Mouse (Mus musculus) MEL (cell line): Measurements from ENCODE around the gene Hoxc9. TPM values are rescaled to one million over a fixed set of nuclear protein-coding genes. Genes with fewer than 3 reads are reported as not detected.

Experiments used
- DNase-seq: peaks from one replicate; pipeline ENCODE4 v3.0.0; 2011; ENCODE audit warnings: low read depth, low spot score
- H3K27ac ChIP-seq: 2 replicates; pipeline ENCODE4 v1.5.1; 2012; ENCODE audit warnings: low read depth, mild to moderate bottlenecking, control low read depth, low read length, moderate library complexity; ENCODE audit not compliant: control insufficient read depth
- H3K27me3 ChIP-seq, 2 experiments: fragments of 150-350 bp in 1 of 2; sonication (generic) in 1 of 2; 2 replicates each; pipeline ENCODE4 v1.6.1; 2012; ENCODE audit warnings: low read length in 2 of 2, mild to moderate bottlenecking in 2 of 2, improper control_type of control experiment in 1 of 2, moderate library complexity in 1 of 2; ENCODE audit not compliant: insufficient read depth in 2 of 2, control insufficient read depth in 1 of 2
- H3K36me3 ChIP-seq, 2 experiments: 2 replicates each; pipeline ENCODE4 v1.6.1; 2012 to 2014; ENCODE audit warnings: low read length in 2 of 2, improper control_type of control experiment in 1 of 2, inconsistent platforms in 1 of 2, mild to moderate bottlenecking in 1 of 2; ENCODE audit not compliant: insufficient read depth in 2 of 2, control insufficient read depth in 1 of 2
- H3K4me1 ChIP-seq, 2 experiments: fragments of 150-350 bp in 1 of 2; sonication (generic) in 1 of 2; 2 replicates each; pipeline ENCODE4 v1.6.1; 2012; ENCODE audit warnings: low read length in 2 of 2, improper control_type of control experiment in 1 of 2, mild to moderate bottlenecking in 1 of 2; ENCODE audit not compliant: insufficient read depth in 2 of 2, control insufficient read depth in 1 of 2
- H3K4me3 ChIP-seq, 2 experiments: fragments of 150-350 bp in 1 of 2; sonication (generic) in 1 of 2; 2 replicates each; pipeline ENCODE4 v1.5.1; 2012; ENCODE audit warnings: low read depth in 2 of 2, low read length in 2 of 2, mild to moderate bottlenecking in 2 of 2, moderate library complexity in 2 of 2, control low read depth in 1 of 2, improper control_type of control experiment in 1 of 2; ENCODE audit not compliant: control insufficient read depth in 1 of 2, insufficient read depth in 1 of 2
- H3K79me2 ChIP-seq: 2 replicates; pipeline ENCODE4 v1.6.1; 2012; ENCODE audit warnings: mild to moderate bottlenecking, low read length, moderate library complexity; ENCODE audit not compliant: control insufficient read depth, poor library complexity, insufficient read depth
- H3K9ac ChIP-seq: 2 replicates; pipeline ENCODE4 v1.6.1; 2012; ENCODE audit warnings: low read depth, mild to moderate bottlenecking, control low read depth, low read length, moderate library complexity; ENCODE audit not compliant: control insufficient read depth, poor library complexity, severe bottlenecking
- H3K9me3 ChIP-seq: fragments of 150-350 bp; sonication (generic); replicated peaks from 2 replicates; pipeline ENCODE4 v1.6.1; 2012; ENCODE audit warnings: mild to moderate bottlenecking, low read length, improper control_type of control experiment, moderate library complexity; ENCODE audit not compliant: insufficient read depth
- CHD1 ChIP-seq: IDR thresholded peaks from 2 replicates; pipeline ENCODE4 v1.6.1; 2012; ENCODE audit warnings: low read depth, mild to moderate bottlenecking, inconsistent platforms, low read length, improper control_type of control experiment
- E2F4 ChIP-seq: IDR thresholded peaks from 2 replicates; pipeline ENCODE4 v1.6.1; 2011; ENCODE audit warnings: low read depth, low read length, improper control_type of control experiment, borderline replicate concordance
- EP300 ChIP-seq, 2 experiments: IDR thresholded peaks; 2 replicates each; pipeline ENCODE4 v1.6.1; 2011; ENCODE audit warnings: improper control_type of control experiment in 2 of 2, low read length in 2 of 2, low read depth in 1 of 2, mild to moderate bottlenecking in 1 of 2
- ETS1 ChIP-seq: IDR thresholded peaks from 2 replicates; pipeline ENCODE4 v1.6.1; 2012; ENCODE audit warnings: low read depth, mild to moderate bottlenecking, inconsistent platforms, low read length, improper control_type of control experiment, moderate library complexity
- GABPA ChIP-seq: IDR thresholded peaks from 2 replicates; pipeline ENCODE4 v1.6.1; 2012; ENCODE audit warnings: low read depth, mild to moderate bottlenecking, inconsistent platforms, low read length, improper control_type of control experiment, moderate library complexity
- GATA1 ChIP-seq: IDR thresholded peaks from 2 replicates; pipeline ENCODE4 v1.6.1; 2011; ENCODE audit warnings: low read depth, low read length, improper control_type of control experiment
- HCFC1 ChIP-seq: IDR thresholded peaks from 2 replicates; pipeline ENCODE4 v1.6.1; 2012; ENCODE audit warnings: low read depth, mild to moderate bottlenecking, inconsistent platforms, low read length, improper control_type of control experiment, moderate library complexity
- KAT2A ChIP-seq: conservative IDR thresholded peaks from 2 replicates; pipeline ENCODE4 v1.6.1; 2012; ENCODE audit warnings: low read depth, low read length, improper control_type of control experiment, inconsistent platforms
- MAFK ChIP-seq: IDR thresholded peaks from 2 replicates; pipeline ENCODE4 v1.6.1; 2011; ENCODE audit warnings: low read depth, mild to moderate bottlenecking, low read length, improper control_type of control experiment, borderline replicate concordance
- MAZ ChIP-seq: IDR thresholded peaks from 2 replicates; pipeline ENCODE4 v1.6.1; 2012; ENCODE audit warnings: low read depth, mild to moderate bottlenecking, inconsistent platforms, low read length, improper control_type of control experiment
- MEF2A ChIP-seq: IDR thresholded peaks from 2 replicates; pipeline ENCODE4 v1.6.1; 2014; ENCODE audit warnings: low read depth, mild to moderate bottlenecking, inconsistent platforms, low read length, improper control_type of control experiment; ENCODE audit not compliant: poor library complexity, insufficient replicate concordance, severe bottlenecking; ENCODE audit errors: extremely low read depth
- MXI1 ChIP-seq: IDR thresholded peaks from 2 replicates; pipeline ENCODE4 v1.6.1; 2011; ENCODE audit warnings: mild to moderate bottlenecking, low read depth, low read length, improper control_type of control experiment
- MYB ChIP-seq: IDR thresholded peaks from 2 replicates; pipeline ENCODE4 v1.6.1; 2011; ENCODE audit warnings: mild to moderate bottlenecking, low read depth, low read length, improper control_type of control experiment
- RAD21 ChIP-seq: IDR thresholded peaks from 2 replicates; pipeline ENCODE4 v1.6.1; 2011; ENCODE audit warnings: mild to moderate bottlenecking, low read depth, low read length, improper control_type of control experiment
- RCOR1 ChIP-seq: IDR thresholded peaks from 2 replicates; pipeline ENCODE4 v1.6.1; 2012; ENCODE audit warnings: low read depth, mild to moderate bottlenecking, inconsistent platforms, low read length, improper control_type of control experiment
- SIN3A ChIP-seq: IDR thresholded peaks from 2 replicates; pipeline ENCODE4 v1.6.1; 2012; ENCODE audit warnings: low read length, improper control_type of control experiment, inconsistent platforms
- TCF12 ChIP-seq: IDR thresholded peaks from 2 replicates; pipeline ENCODE4 v1.6.1; 2014; ENCODE audit warnings: low read depth, mild to moderate bottlenecking, inconsistent platforms, low read length, improper control_type of control experiment, moderate library complexity
- USF1 ChIP-seq: IDR thresholded peaks from 2 replicates; pipeline ENCODE4 v1.6.1; 2014; ENCODE audit warnings: low read depth, mild to moderate bottlenecking, inconsistent platforms, low read length, improper control_type of control experiment, moderate library complexity
- USF2 ChIP-seq, 2 experiments: IDR thresholded peaks; 2 replicates each; pipeline ENCODE4 v1.6.1; 2011 to 2012; ENCODE audit warnings: improper control_type of control experiment in 2 of 2, low read length in 2 of 2, borderline replicate concordance in 1 of 2, inconsistent platforms in 1 of 2, low read depth in 1 of 2, mild to moderate bottlenecking in 1 of 2; ENCODE audit not compliant: insufficient read depth in 1 of 2
- polyA plus RNA-seq, 2 experiments: library from polyadenylated mRNA; stranded (reverse) in 1 of 2; unstranded in 1 of 2; fragments of >175 nt in 1 of 2; fragments of >200 nt in 1 of 2; gene quantifications; 2 replicates each; pipeline versions ENCODE4 v1.2.1 to v1.2.4; 2012; ENCODE audit warnings: low replicate concordance in 2 of 2, low read depth in 1 of 2; ENCODE audit not compliant: insufficient read length in 2 of 2, insufficient read depth in 1 of 2, missing spikeins in 1 of 2
- total RNA-seq: library from RNA; depleted of rRNA; stranded (reverse); fragments of 300-350 nt; gene quantifications from 2 replicates; pipeline ENCODE4 v1.2.3, GENCODE M21; 2012

The Hoxc9 gene
- total and polyA plus RNA-seq, 3 experiments = 4.1 to 400 (median 9.5) TPM

DNA sequence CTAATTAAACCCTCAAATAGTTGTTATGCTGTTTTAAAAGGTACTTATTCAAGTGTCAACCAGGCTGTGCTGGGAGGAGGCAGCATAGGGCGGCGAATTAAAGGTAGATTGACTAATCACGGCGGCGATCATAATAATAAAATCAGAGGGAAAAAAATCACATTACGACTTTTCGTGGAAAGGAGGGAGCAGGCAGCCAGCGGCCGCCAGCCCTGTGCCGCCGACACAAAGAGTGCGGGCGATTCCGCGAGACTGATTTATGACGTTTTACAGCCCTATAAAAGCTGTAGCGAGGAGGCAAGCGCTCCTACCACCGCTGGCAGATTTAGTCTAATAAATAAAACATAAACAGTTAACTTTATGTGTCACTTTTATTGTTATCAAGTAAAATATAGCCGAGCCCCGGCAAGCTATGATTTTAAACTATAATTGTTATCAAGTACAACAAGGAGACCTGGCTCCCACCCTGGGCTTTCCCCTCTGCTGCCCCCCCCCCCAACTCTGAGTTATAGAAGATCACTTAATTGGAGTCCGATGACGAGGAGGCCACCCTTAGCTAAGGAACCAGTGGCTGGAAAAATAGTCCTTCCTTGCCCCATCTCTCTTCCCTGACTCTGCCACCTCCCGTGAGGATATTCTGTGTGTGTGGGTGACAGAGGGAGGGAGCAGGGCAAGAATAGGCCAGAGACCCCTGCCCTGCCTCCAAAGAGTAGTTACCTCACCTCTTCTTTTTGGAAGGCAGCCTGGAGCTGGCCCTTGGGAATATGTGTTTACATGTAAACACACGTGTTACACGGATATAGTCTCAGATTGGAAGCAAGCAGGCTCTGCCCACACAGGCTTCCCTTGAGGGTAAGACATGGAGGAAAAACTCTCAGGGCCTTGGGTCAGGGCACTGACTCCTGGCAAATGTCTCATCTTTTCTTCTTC is 56.7 kb downstream of the Hoxc9 start:
- Histone ChIP-seq H3K4me1 (peaks cover 0 to 9% of the 10 kb centered on the region in 2 experiments; a peak in 3 of 4 replicates), H3K9ac (no peak overlapping the region), H3K79me2 (peaks cover 9% of the 10 kb centered on the region), H3K4me3 (no peak overlapping the region), H3K27me3 (no peaks in the 10 kb centered on the region), H3K27ac (no peak overlapping the region), H3K36me3 (peaks cover 0 to 4% of the 10 kb centered on the region in 2 experiments; a peak in 2 of 4 replicates), H3K9me3 (no peaks in the 10 kb centered on the region)
- TF ChIP-seq USF2 (IDR thresholded peaks at IDR 0.05; ENCODE audit: borderline replicate concordance in 1 of 2, insufficient read depth in 1 of 2, low read depth in 1 of 2, low read length in 2 of 2) (no peak), GABPA (no peak), EP300 (IDR thresholded peaks at IDR 0.05; ENCODE audit: low read depth in 1 of 2, low read length in 2 of 2) (no peak), RCOR1 (no peak), MAFK (no peak), E2F4 (no peak), MYB (no peak), USF1 (no peak), GATA1 (no peak), CHD1 (no peak), HCFC1 (no peak), SIN3A (no peak), TCF12 (no peak), MEF2A (no peak), RAD21 (no peak), MXI1 (no peak), ETS1 (no peak), MAZ (no peak), KAT2A (no peak)
- DNase-seq = no peak
